Comparison of ENCODE assay signal across 24 mouse cellular contexts in genomic region chr6:99573343-99573742, GRCm38 (mm10). TPM values are rescaled to one million over a fixed set of nuclear protein-coding genes. Genes with fewer than 3 reads are reported as not detected.
A peak's percentile ranks its signal among the peaks of the same experiment; 100 is the strongest.
DNase-seq lines count a peak whose midpoint lies in the region; ATAC-seq and TF ChIP-seq lines count a peak whose summit lies in the region.
"Had no signal": no experiment of that assay in that cellular context is flagged by ENCODE, and none has a peak within 500 bp of the region (broad histone marks: within the 10 kb centered on the region; RNA-seq: fewer than 3 reads in every experiment).

No protein-coding gene starts in this region.

- H3K4me1 ChIP-seq in midbrain, postnatal 0 days (ENCODE audit: insufficient read depth, low read length): no peaks in the 10 kb centered on the region
- no peaks in the 10 kb centered on the region for H3K4me1 ChIP-seq in midbrain, embryonic 14.5 days (ENCODE audit: control insufficient read depth, insufficient read depth, low read length)
- H3K4me1 ChIP-seq in stomach, postnatal 0 days (replicated peaks; ENCODE audit: control insufficient read depth, insufficient read depth): no peaks in the 10 kb centered on the region
- H3K4me1 ChIP-seq: embryonic facial prominence, embryonic 10.5 days; limb, embryonic 13.5 days; liver, embryonic 15.5 days; midbrain, embryonic 13.5 days; stomach, embryonic 15.5 days had no signal

- H3K4me2 ChIP-seq in midbrain, postnatal 0 days (ENCODE audit: low read depth, low read length, poor library complexity, severe bottlenecking): no peak overlapping the region
- H3K4me2 ChIP-seq in midbrain, embryonic 14.5 days (ENCODE audit: low read length): no peak overlapping the region
- H3K4me2 ChIP-seq in stomach, postnatal 0 days (replicated peaks; ENCODE audit: low read depth): no peak overlapping the region
- H3K4me2 ChIP-seq: heart, embryonic 13.5 days; limb, embryonic 13.5 days; liver, embryonic 15.5 days; midbrain, embryonic 13.5 days; stomach, embryonic 15.5 days had no signal

- H3K27ac ChIP-seq in layer of hippocampus, adult 2 months: no peak overlapping the region
- H3K27ac ChIP-seq in midbrain, postnatal 0 days (ENCODE audit: low read depth, low read length): no peak overlapping the region
- H3K27ac ChIP-seq in midbrain, embryonic 14.5 days (replicated peaks; ENCODE audit: low read depth, low read length): no peak overlapping the region
- H3K27ac ChIP-seq in stomach, postnatal 0 days (replicated peaks): no peak overlapping the region
- H3K27ac ChIP-seq: embryonic facial prominence, embryonic 10.5 days; heart, embryonic 13.5 days; limb, embryonic 13.5 days; liver, embryonic 15.5 days; midbrain, embryonic 13.5 days; stomach, embryonic 15.5 days had no signal

- no peak for TF ChIP-seq EP300 in stomach, postnatal 0 days (optimal IDR thresholded peaks at IDR 0.05)

- no peak for ATAC-seq in CD4-positive, CD25-positive, alpha-beta regulatory T cell, adult 4 months
- no peak for ATAC-seq in midbrain, postnatal 0 days (ENCODE audit: low FRiP score)
- ATAC-seq in midbrain, embryonic 14.5 days (ENCODE audit: low FRiP score, low TSS enrichment): no peak
- ATAC-seq in stomach, postnatal 0 days (ENCODE audit: low FRiP score, low TSS enrichment): no peak
- ATAC-seq: forebrain, embryonic 16.5 days; midbrain, embryonic 13.5 days had no signal

- no peak overlapping the region for H3K4me3 ChIP-seq in layer of hippocampus, adult 2 months
- no peak overlapping the region for H3K4me3 ChIP-seq in midbrain, postnatal 0 days (ENCODE audit: low read depth, low read length)
- no peak overlapping the region for H3K4me3 ChIP-seq in midbrain, embryonic 14.5 days (replicated peaks; ENCODE audit: low read depth, low read length)
- H3K4me3 ChIP-seq in stomach, postnatal 0 days (ENCODE audit: low read depth, low read length): no peak overlapping the region
- H3K4me3 ChIP-seq: embryonic facial prominence, embryonic 10.5 days; heart, embryonic 13.5 days; limb, embryonic 13.5 days; liver, embryonic 15.5 days; midbrain, embryonic 13.5 days; stomach, embryonic 15.5 days had no signal

- H3K9me3 ChIP-seq in midbrain, postnatal 0 days (ENCODE audit: low read length): no peaks in the 10 kb centered on the region
- no peaks in the 10 kb centered on the region for H3K9me3 ChIP-seq in midbrain, embryonic 14.5 days (ENCODE audit: control insufficient read depth, low read length)
- no peaks in the 10 kb centered on the region for H3K9me3 ChIP-seq in stomach, postnatal 0 days (ENCODE audit: control insufficient read depth, low read length)
- H3K9me3 ChIP-seq: embryonic facial prominence, embryonic 10.5 days; heart, embryonic 13.5 days; limb, embryonic 13.5 days; liver, embryonic 15.5 days; midbrain, embryonic 13.5 days; stomach, embryonic 15.5 days had no signal

- no peaks in the 10 kb centered on the region for H3K36me3 ChIP-seq in midbrain, postnatal 0 days (ENCODE audit: insufficient read depth, low read length)
- H3K36me3 ChIP-seq in midbrain, embryonic 14.5 days (ENCODE audit: control insufficient read depth, insufficient read depth, low read length): no peaks in the 10 kb centered on the region
- H3K36me3 ChIP-seq in stomach, postnatal 0 days (ENCODE audit: control insufficient read depth, insufficient read depth, low read length): no peaks in the 10 kb centered on the region
- H3K36me3 ChIP-seq: embryonic facial prominence, embryonic 10.5 days; heart, embryonic 13.5 days; limb, embryonic 13.5 days; liver, embryonic 15.5 days; midbrain, embryonic 13.5 days; stomach, embryonic 15.5 days had no signal

- 95% methylated on average over 2 of the region's 2 CpGs for whole genome bisulfite sequencing in midbrain, postnatal 0 days
- WGBS in midbrain, embryonic 14.5 days: 90% methylated on average over 2 of the region's 2 CpGs
- 94% methylated on average over 2 of the region's 2 CpGs for WGBS in stomach, postnatal 0 days

- no peak overlapping the region for H3K9ac ChIP-seq in midbrain, postnatal 0 days (replicated peaks; ENCODE audit: low read length, poor library complexity, severe bottlenecking)
- no peak overlapping the region for H3K9ac ChIP-seq in midbrain, embryonic 14.5 days (replicated peaks; ENCODE audit: low read length)
- no peak overlapping the region for H3K9ac ChIP-seq in stomach, postnatal 0 days (ENCODE audit: low read length)
- H3K9ac ChIP-seq: heart, embryonic 13.5 days; limb, embryonic 13.5 days; liver, embryonic 15.5 days; midbrain, embryonic 13.5 days; stomach, embryonic 15.5 days had no signal

- no peaks in the 10 kb centered on the region for H3K27me3 ChIP-seq in midbrain, postnatal 0 days (ENCODE audit: insufficient read depth, low read length)
- no peaks in the 10 kb centered on the region for H3K27me3 ChIP-seq in midbrain, embryonic 14.5 days (ENCODE audit: control insufficient read depth, insufficient read depth, low read length)
- no peaks in the 10 kb centered on the region for H3K27me3 ChIP-seq in stomach, postnatal 0 days (ENCODE audit: control insufficient read depth, insufficient read depth, low read length)
- H3K27me3 ChIP-seq: heart, embryonic 13.5 days; limb, embryonic 13.5 days; liver, embryonic 15.5 days; midbrain, embryonic 13.5 days; stomach, embryonic 15.5 days had no signal

- peak; percentile 5 for DNase-seq in CD4-positive, CD25-positive, alpha-beta regulatory T cell, adult 2 months (ENCODE audit: low read depth, low spot score)
- DNase-seq in layer of hippocampus, adult 2 months (ENCODE audit: low spot score in 2 of 2): no peak
- no peak for DNase-seq in layer of hippocampus, adult 9-11 months
- no peak for DNase-seq in midbrain, postnatal 0 days (ENCODE audit: low spot score)
- DNase-seq in midbrain, embryonic 14.5 days: no peak
- DNase-seq in stomach, postnatal 0 days (ENCODE audit: low spot score): no peak
- DNase-seq in right cerebral cortex, postnatal 4 days: no peak
- DNase-seq: adrenal gland, adult 8-10 months; cerebellum, adult 11-12 months; heart, postnatal 14 days; kidney, adult 2 months; kidney, postnatal 14 days; layer of hippocampus, postnatal 36 days; lung, postnatal 10 days; thymus, adult 18-20 months; thymus, postnatal 36 days had no signal

- TF ChIP-seq CTCF in layer of hippocampus, adult 2 months (conservative IDR thresholded peaks at IDR 0.05): peak; percentile 42
- TF ChIP-seq CTCF in midbrain, postnatal 0 days (IDR thresholded peaks at IDR 0.05): peak; percentile 25; the same call in 1 of the 2 replicates
- peak; percentile 34; the same call in 1 of the 2 replicates for TF ChIP-seq CTCF in stomach, postnatal 0 days (IDR thresholded peaks at IDR 0.05; ENCODE audit: low read depth)

RNA-seq across cellular contexts. Expression of gene Foxp1, which starts 50.8 kb away (rescaled TPM):
- 100 to 1,000 TPM; 275 to 341 TPM for polyA plus RNA-seq in CD4-positive, CD25-positive, alpha-beta regulatory T cell, adult 4 months (2017; shearing (Covaris generic))
- 10 to 100 TPM; 88.5 to 93.5 TPM for total RNA-seq in layer of hippocampus, adult 2 months (2021)
- 66.2 and 71.1 TPM in 2 replicates for total RNA-seq in midbrain, postnatal 0 days (2014; rRNA removed)
- polyA plus RNA-seq in midbrain, postnatal 0 days (2015; fragmentation: Nextera tagmentation; extraction: Ambion mirVana): 67.8 and 74.3 TPM in 2 replicates
- 77.5 and 89.2 TPM in 2 replicates for polyA plus RNA-seq in midbrain, embryonic 14.5 days (2014; fragmentation: Nextera tagmentation; extraction: Ambion mirVana)
- 68.9 and 74.5 TPM in 2 replicates for polyA plus RNA-seq in stomach, postnatal 0 days (2015; fragmentation: Nextera tagmentation; extraction: Ambion mirVana)
